Mouse (Mus musculus) regulatory T cell (primary cell): ENCODE data around the gene Ccdc144b.

Experiments used
- in situ Hi-C: fragments of 300-600 bp; cut with MboI, MseI; formaldehyde crosslinking; loops from one replicate; pipeline ENCODE4 v1.15.1; 2025; ENCODE audit warnings: high pct_unique_total_duplicates

The Ccdc144b gene

GRCm38 (mm10) chr3:36031740-36032510 lies 21.4 kb downstream of the Ccdc144b start:
- in situ Hi-C loops, result loop anchor here (10.0 kb wide), 1 partner anchor 713 kb away; no protein-coding TSS in a partner anchor

GRCm38 (mm10) chr3:36029993-36030392 lies 23.4 kb downstream of the Ccdc144b start:
- in situ Hi-C loops, result loop anchor here (10.0 kb wide), 1 partner anchor 715 kb away; no protein-coding TSS in a partner anchor

GRCm38 (mm10) chr3:36025732-36026131 lies 27.6 kb downstream of the Ccdc144b start:
- in situ Hi-C loops, result no loop called here

- in situ Hi-C loops, result no loop called here
These were observed 42.1 kb downstream of the Ccdc144b start for GRCm38 (mm10) chr3:36011239-36011638.

GRCm38 (mm10) chr3:36008411-36009154 lies 44.8 kb downstream of the Ccdc144b start:
- in situ Hi-C loops, result no loop called here

DNA sequence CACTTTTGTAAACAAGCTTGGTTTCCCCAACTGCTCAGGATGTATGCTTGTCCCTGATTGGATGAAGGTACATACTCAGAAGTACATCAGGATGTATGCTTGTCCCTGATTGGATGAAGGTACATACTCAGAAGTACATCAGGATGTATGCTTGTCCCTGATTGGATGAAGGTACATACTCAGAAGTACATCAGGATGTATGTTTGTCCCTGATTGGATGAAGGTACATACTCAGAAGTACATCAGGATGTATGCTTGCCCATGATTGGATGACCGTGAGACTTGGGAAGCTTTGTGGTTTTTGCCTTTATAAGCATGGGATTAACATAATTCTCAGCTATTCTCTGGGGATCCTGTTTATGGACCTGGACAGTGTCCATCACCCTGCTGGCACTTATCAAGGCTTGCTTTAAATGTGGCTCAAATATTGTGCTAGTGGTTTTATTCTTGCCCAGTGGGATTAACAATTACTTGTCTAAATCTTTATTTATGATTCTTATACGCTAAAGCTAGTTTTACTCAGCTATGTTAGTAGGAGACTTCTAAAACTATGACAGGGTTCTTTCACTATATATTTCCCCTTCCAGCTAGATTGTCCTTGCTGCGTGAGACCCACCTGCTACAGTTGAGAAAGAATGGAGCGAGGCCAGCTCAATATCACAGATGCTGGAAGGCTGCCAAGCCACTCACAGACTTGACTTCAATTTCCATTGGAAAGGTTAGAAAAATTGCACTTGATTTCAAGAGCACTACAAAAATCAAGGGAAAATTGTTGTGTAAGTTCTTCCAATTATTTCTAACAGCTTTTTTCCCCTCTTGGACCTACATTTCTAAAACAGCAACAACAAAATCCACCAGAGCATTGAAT lies 49.1 kb downstream of the Ccdc144b start:
- in situ Hi-C loops, result loop anchor here (5.0 kb wide), 1 partner anchor 58 kb away; no protein-coding TSS in a partner anchor

GRCm38 (mm10) chr3:36000275-36001239 lies 52.8 kb downstream of the Ccdc144b start, which contains the start of gene Mccc1:
Gene Mccc1, minus strand, starts transcription at chr3:36000678.
- in situ Hi-C loops, result loop anchor here (5.0 kb wide), 1 partner anchor 62 kb away; no protein-coding TSS in a partner anchor

DNA sequence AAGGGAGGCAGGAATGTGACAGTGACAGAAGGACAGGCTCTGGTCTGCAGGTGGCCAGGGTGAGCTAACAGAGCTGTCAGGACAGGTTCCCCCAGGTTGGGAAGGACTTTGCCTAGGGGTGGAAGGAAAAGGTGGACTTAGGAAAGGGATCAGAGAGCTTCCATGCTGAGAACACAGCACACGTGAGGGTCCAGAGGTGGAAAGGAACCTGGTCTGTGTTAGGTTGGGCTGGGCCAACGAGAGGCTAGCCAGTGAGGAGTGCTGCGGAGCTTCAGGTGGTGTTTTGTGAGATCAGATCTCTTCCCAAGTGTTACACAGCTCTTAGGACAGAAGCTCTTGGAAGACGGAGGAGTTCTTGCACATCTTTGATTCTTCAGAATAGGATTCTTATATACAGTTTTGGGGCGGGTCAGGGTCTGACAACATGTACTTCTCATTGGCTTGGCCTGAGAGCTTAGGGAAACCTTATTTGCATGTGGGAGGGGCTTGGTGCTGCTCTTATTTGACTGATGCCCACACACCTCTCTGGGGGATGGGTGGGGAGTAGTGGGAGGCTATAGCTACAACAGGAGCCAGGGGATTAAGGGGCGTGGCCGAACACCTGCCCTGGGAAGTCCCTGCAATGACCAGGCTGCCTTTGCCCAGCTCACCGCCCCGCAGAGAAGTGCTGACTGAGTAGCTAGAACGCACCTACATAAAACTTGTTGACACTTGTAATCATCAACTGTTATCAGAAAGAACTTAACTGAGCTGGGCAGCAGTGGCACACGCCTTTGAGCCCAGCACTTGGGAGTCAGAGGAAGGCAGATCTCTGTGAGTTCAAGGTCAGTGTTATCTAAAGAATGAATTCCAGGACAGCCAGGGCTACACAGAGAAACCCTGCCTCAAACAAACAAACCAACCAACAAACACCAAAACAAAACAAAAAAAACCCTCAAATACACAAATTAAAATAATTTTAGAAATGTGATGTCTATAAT lies 58.5 kb downstream of the Ccdc144b start:
- in situ Hi-C loops, result loop anchor here (5.0 kb wide), 1 partner anchor 47 kb away; no protein-coding TSS in a partner anchor

- in situ Hi-C loops, result loop anchor here (5.0 kb wide), 1 partner anchor 52 kb away; no protein-coding TSS in a partner anchor
These were observed 62.6 kb downstream of the Ccdc144b start for GRCm38 (mm10) chr3:35990715-35991114.

GRCm38 (mm10) chr3:35988031-35988430 lies 65.3 kb downstream of the Ccdc144b start:
- in situ Hi-C loops, result no loop called here

- in situ Hi-C loops, result no loop called here
These were observed 67.1 kb downstream of the Ccdc144b start for GRCm38 (mm10) chr3:35986266-35986665.

DNA sequence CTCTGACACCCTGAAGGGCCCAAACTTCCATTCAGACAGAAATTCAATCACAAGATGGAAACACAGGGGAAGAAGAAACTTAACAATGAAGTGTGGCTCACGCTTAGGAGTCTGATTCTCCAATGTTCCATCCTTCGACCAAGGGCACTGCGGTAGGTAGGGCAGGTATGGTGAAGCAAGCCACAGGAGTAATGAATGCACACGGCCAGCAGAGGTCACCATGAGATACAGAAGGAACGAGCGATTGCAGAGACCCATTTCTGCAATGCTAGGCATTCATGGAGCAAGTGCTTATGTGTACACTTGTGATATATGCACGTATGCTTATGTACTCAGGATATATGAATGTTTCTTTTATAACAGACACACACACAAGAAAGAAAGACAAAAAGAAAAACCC lies 79.8 kb downstream of the Ccdc144b start:
- in situ Hi-C loops, result no loop called here

- in situ Hi-C loops, result no loop called here
These were observed 80.4 kb downstream of the Ccdc144b start for GRCm38 (mm10) chr3:35972985-35973384.

DNA sequence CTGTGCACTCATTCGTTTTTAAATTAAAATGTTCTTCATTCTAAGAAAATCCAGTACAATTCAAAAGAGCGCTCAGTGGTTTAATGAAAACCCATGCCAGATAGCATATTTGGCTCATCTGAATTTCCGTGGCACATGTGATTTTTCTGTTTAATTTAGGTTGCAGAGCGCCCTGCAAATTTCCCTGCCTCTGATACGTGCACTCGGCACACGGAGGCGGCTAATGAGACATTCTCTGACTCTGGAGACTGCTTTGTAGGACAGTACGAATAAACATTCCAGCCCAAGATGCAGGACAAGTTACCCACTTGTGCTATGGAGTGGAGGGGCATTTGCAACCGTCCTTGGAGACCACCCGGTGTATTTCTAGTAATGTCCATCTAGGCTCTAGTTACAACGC lies 82.2 kb downstream of the Ccdc144b start:
- in situ Hi-C loops, result no loop called here

DNA sequence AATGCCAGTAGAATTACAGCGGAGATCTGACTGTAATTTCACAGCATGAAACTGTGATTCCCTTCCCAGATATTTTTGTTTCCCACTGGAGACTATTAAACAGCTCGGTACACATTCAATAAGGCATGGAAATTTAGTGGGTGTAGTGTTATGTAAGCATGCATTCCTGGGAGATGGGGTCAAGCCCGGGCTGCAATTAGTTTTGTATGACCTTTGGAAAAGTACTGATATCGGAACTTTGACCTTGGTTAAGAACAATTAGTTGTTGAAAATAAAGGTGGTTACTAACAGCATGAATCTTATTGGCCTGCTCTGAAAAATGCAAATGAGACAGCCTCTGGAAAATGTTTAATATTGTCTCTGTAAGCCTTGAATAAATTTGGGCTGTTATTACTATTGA lies 82.9 kb downstream of the Ccdc144b start:
- in situ Hi-C loops, result no loop called here

GRCm38 (mm10) chr3:35967366-35967921 lies 85.9 kb downstream of the Ccdc144b start:
- in situ Hi-C loops, result no loop called here

- in situ Hi-C loops, result no loop called here
These were observed 86.9 kb downstream of the Ccdc144b start for GRCm38 (mm10) chr3:35966493-35966892.

DNA sequence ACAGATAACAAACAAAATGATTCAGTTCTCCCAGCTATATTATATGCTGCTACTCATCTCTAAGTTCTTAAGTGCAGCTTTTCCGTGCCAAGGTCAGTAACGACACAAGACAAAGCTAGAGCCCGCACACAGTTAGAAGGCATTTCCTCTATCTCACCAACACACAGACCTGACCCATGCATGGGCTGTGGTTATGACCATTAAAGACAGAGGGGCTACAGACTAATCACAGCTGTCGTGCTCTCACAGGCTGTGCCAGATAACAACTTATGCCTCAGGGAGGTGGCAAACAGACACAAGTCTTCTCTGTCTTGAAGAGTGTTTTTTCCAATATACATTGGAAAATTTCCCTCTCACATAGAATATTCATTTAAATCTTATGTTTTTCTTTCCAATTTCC lies 88.4 kb downstream of the Ccdc144b start:
- in situ Hi-C loops, result loop anchor here (5.0 kb wide), 1 partner anchor 172 kb away; no protein-coding TSS in a partner anchor

DNA sequence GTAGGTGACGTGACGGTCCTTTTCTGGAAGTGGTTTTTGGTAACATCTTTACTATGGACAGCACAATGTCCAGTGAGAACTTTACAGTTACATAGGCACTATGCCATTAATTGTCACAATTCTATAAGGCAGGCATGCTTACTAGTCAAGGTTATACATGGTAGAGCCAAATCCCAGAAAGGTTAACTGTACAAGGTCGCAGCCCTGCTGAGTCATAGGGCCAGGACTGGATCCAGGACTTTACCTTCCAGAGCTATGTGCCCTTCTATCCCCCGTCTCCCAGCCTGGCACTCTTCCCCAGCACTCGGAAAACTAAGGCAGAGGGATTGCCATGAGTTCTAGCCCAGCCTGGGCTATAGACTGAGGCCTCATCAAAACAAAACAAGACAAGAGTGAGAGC lies 89.4 kb downstream of the Ccdc144b start:
- in situ Hi-C loops, result loop anchor here (5.0 kb wide), 1 partner anchor 173 kb away; no protein-coding TSS in a partner anchor
